Mouse (Mus musculus) heart, postnatal 0 days (tissue): ENCODE data around the gene Sgta.

Experiments used
- CTCF ChIP-seq: IDR thresholded peaks from 2 replicates; pipeline ENCODE4 v1.5.1; 2016; ENCODE audit warnings: antibody characterized with exemption, control low read depth, low read depth
- EP300 ChIP-seq: IDR thresholded peaks from 2 replicates; pipeline ENCODE4 v1.6.1; 2016; ENCODE audit warnings: antibody characterized with exemption, low read depth

GRCm38 (mm10) chr10:81025047-81025621 is 34.8 kb downstream of the Sgta start:
- no peak for TF ChIP-seq CTCF
- no peak for TF ChIP-seq EP300
